Mouse (Mus musculus) midbrain, embryonic 10.5 days (tissue): ENCODE data around the gene Smoc1. TPM values are rescaled to one million over a fixed set of nuclear protein-coding genes. Genes with fewer than 3 reads are reported as not detected.
A peak's percentile ranks its signal among the peaks of the same experiment; 100 is the strongest.

ENCODE experiments used
- DNase-seq: peaks from one replicate; pipeline ENCODE4 v3.0.0-alpha.2; 2017; ENCODE audit warnings: low spot score
- H3K27ac ChIP-seq: fragments of 300-500 bp; sonication (generic); replicated peaks from 2 replicates; pipeline ENCODE4 v1.5.1; 2016; ENCODE audit warnings: mild to moderate bottlenecking
- H3K27me3 ChIP-seq: fragments of 300-500 bp; sonication (generic); 2 replicates; pipeline ENCODE4 v1.6.1; 2016; ENCODE audit warnings: low read depth, mild to moderate bottlenecking; ENCODE audit not compliant: poor library complexity, severe bottlenecking
- H3K36me3 ChIP-seq: fragments of 300-500 bp; sonication (generic); 2 replicates; pipeline ENCODE4 v1.6.1; 2016; ENCODE audit warnings: mild to moderate bottlenecking, moderate library complexity
- H3K4me1 ChIP-seq: fragments of 300-500 bp; sonication (generic); 2 replicates; pipeline ENCODE4 v1.6.1; 2016
- H3K4me3 ChIP-seq: fragments of 300-500 bp; sonication (generic); 2 replicates; pipeline ENCODE4 v1.5.1; 2016; ENCODE audit warnings: mild to moderate bottlenecking, moderate library complexity
- H3K9me3 ChIP-seq: fragments of 300-500 bp; sonication (generic); replicated peaks from 2 replicates; pipeline ENCODE4 v1.6.1; 2016; ENCODE audit warnings: mild to moderate bottlenecking
- WGBS: fragments of 180-500 bp; shearing (Covaris S2); methylation state at CpG from one replicate; pipeline ENCODE4 v1.1.7; 2016; 5-methylcytosine and 5-hydroxymethylcytosine counted together
- polyA plus RNA-seq: library from polyadenylated mRNA; unstranded; fragments of >200 nt; fragmentation: Nextera tagmentation; extraction: Ambion mirVana; gene quantifications from 2 replicates; pipeline ENCODE4 v1.2.1, GENCODE M21; 2016

Gene Smoc1
- polyA plus RNA-seq, 1 experiment from 2014 or later: 13.9 TPM

DNA sequence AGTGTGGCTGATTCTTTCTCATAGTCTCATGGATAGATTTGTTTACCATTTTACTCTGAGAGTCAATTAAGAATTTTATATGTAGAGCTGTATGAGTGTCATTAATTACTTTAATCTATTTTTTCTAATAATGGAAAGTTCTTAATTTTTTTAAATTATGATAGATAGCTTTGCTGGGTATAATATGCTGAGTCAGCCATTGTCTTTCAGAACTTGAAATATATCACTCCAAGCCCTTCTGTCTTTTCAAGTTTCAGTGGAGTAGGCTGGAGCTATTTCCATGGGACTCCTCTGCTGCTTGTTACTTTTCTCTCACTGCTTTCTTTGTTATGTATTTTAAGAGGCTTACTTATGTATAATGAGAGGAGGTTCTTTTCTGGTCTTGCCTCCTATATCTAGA, 93.7 kb downstream of the Smoc1 start:
- Histone ChIP-seq H3K27me3 (no peaks in the 10 kb centered on the region), H3K4me3 (no peak overlapping the region), H3K27ac (no peak overlapping the region), H3K9me3 (peaks cover 7% of the 10 kb centered on the region), H3K36me3 (no peaks in the 10 kb centered on the region), H3K4me1 (no peaks in the 10 kb centered on the region)
- no peak for DNase-seq

DNA sequence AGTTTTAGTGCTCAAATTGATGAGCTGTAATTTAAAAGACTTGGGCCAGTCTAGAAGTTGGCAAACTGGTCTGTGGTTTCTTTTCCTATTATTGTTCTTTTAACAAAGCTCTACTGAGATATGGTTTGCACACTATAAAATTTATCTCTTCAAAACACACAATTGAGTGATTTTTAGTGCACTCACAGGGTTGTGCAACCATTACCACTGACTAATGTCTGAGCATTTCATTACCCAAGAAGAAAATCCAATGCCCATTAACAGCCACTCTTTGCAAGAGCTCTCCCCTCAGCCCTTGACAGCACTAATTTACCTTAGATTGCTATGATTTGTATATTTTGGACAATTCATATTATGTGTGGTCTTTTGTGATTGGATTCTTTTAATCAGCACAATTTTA, 97.2 kb downstream of the Smoc1 start:
- no peaks in the 10 kb centered on the region for H3K36me3 ChIP-seq
- no peak overlapping the region for H3K27ac ChIP-seq
- H3K27me3 ChIP-seq: no peaks in the 10 kb centered on the region
- H3K9me3 ChIP-seq: peaks cover 7% of the 10 kb centered on the region
- DNase-seq: no peak
- H3K4me3 ChIP-seq: no peak overlapping the region
- no peaks in the 10 kb centered on the region for H3K4me1 ChIP-seq

DNA sequence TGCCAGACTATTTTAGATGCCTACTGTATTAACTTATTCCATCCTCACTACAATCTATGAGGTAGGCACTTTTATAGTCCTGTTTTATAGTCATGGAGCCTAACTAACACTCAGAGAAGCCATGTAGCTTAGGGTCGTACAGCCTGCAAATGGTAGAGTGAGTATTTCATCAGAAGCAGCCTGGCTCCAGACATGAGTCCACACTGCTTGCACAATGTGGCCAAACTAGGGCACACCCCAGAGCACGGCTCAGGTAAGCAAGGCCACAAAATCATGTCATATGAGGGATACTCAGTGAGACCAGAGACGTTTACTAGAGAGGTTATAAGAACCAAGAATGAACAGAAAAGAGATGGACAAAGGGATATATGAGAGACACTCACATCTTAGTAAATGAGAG, 100.2 kb downstream of the Smoc1 start:
- Histone ChIP-seq H3K4me3 (no peak overlapping the region), H3K4me1 (no peaks in the 10 kb centered on the region), H3K9me3 (no peaks in the 10 kb centered on the region), H3K27ac (no peak overlapping the region), H3K27me3 (no peaks in the 10 kb centered on the region), H3K36me3 (no peaks in the 10 kb centered on the region)
- DNase-seq: no peak
- WGBS: 87% methylated on average over 3 of the region's 3 CpGs

DNA sequence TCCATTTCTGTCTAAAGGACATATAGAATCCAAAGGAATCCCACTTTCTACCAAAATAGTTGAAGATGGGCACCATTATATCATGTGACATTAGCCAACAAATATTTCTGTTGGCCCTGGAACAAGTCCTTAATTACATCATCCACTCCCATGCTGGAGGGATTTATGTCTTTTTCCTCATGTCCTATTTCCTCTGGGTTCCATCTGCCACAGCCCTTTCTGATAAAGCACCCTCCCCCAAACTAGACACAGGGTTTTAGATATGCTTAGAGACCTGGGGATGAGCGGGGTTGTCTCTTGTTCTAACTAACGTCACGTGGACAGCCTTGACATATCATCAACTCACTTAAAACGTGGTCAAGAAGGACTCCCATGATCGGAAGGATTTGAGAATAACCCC, 102.1 kb downstream of the Smoc1 start:
- WGBS: 85% methylated on average over 5 of the region's 5 CpGs
- Histone ChIP-seq H3K27ac (no peak overlapping the region), H3K27me3 (no peaks in the 10 kb centered on the region)

DNA sequence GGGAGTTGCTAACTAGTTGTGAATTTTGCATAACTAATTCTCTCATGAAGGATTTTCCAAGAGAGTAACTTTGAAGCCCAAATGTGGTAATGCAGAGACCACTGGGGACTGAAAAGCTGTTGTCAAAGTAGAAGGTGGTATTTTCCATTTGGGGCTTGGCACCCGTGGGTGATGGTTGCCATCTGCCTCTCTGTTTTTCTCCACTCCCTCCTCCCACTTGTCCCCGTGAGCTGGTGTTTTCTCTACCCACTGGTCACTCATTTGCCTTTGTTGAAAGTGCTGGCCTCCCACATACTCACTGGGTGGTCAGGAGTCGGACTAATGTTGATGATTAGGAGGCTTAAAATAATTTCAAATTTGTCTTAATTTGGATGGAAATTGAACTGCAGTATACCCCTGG, 104.1 kb downstream of the Smoc1 start:
- no peak overlapping the region for H3K27ac ChIP-seq
- 55% methylated on average over 3 of the region's 3 CpGs for WGBS

More for the DNA sequence above, 102.1 kb downstream of the Smoc1 start:
- H3K36me3 ChIP-seq: no peaks in the 10 kb centered on the region
- H3K4me3 ChIP-seq: no peak overlapping the region
- no peak for DNase-seq
- peaks cover 13% of the 10 kb centered on the region for H3K4me1 ChIP-seq
- H3K9me3 ChIP-seq: no peaks in the 10 kb centered on the region

DNA sequence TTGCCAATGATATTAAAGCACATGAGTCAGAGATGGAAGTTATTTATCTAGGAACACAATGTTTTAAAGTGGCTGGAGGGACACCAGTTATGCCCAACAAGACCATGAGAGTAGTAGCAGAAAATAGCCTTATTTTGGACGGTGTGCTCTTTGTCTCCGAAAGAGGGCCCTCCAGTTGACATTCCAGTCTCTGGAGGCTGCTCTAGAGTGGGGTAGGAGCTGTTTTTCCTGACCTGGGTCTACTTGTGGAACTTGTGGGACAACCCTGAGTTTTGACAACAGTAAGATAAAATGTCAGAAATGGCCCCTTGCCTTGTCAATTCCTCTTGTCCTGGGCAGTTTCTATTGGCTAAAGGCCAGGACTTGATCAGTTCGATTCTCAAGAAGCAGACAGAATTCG, 104.5 kb downstream of the Smoc1 start:
- Histone ChIP-seq H3K9me3 (no peaks in the 10 kb centered on the region), H3K36me3 (peaks cover 4% of the 10 kb centered on the region; the same call in 1 of the 2 replicates), H3K4me3 (no peak overlapping the region), H3K27me3 (no peaks in the 10 kb centered on the region), H3K4me1 (peaks cover 18% of the 10 kb centered on the region), H3K27ac (no peak overlapping the region)
- WGBS: 79% methylated on average over 4 of the region's 4 CpGs
- DNase-seq: peak; percentile 6

More for the DNA sequence above, 104.1 kb downstream of the Smoc1 start:
- no peaks in the 10 kb centered on the region for H3K9me3 ChIP-seq
- peaks cover 18% of the 10 kb centered on the region for H3K4me1 ChIP-seq
- H3K27me3 ChIP-seq: no peaks in the 10 kb centered on the region
- peak; percentile 8 for DNase-seq
- peaks cover 1% of the 10 kb centered on the region; the same call in 1 of the 2 replicates for H3K36me3 ChIP-seq
- H3K4me3 ChIP-seq: no peak overlapping the region

DNA sequence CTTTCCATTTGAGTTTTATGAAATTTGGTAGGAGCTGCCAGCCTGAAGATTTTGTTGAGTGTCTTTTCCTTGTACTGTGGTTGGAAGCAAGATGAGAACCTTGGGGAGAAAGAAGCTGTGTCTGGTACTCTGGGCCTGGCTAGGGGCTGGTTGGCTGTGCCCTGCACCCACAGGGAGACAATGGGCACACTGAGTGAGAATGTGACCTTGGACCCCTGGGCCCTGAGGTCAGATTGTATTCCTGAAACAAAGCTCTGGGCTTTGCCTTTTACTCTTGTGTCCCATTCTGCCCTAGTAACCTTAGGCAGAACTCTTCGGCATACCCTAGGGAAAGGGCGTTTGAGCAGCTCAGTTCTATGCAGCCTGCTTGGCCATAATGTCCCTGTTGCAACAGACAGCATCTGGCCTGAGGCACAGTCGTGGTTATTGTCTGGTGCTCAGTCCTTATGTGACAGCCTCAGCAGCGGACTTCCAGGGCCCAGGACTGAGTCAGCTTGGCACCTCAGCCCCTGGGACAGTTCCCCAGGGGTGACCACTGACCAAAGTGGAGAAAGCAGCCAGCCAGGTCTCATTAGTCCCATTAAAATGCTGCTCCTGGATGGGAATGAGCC, 106.6 kb downstream of the Smoc1 start:
- peak overlapping the region; percentile 29 for H3K27ac ChIP-seq
- WGBS: 33% methylated on average over 4 of the region's 4 CpGs

DNA sequence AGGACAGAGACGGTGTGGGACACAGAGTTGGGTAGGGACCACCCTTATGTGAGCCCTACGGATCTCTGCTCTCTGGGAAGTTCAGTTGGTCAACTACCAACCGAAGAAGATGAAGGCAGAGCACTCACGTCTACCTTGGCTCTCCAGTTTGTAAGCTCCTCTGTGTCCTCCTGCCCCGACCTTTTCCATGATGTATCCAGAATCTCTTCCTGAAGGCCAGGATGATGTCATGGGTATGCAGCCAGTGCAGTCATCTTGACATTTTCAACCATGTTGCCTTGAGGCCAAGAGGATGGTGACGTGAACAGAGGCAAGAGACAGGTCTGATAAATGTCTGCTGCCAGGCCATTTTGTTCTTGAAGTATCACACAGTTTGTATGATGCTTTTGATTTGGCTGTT, 111.6 kb downstream of the Smoc1 start:
- Histone ChIP-seq H3K27me3 (peaks cover 44% of the 10 kb centered on the region), H3K36me3 (peaks cover 22% of the 10 kb centered on the region), H3K4me1 (peaks cover 28% of the 10 kb centered on the region), H3K4me3 (no peak overlapping the region), H3K9me3 (no peaks in the 10 kb centered on the region), H3K27ac (no peak overlapping the region)
- WGBS: 93% methylated on average over 6 of the region's 6 CpGs
- DNase-seq: peak; percentile 7

More for the DNA sequence above, 106.6 kb downstream of the Smoc1 start:
- peaks cover 12% of the 10 kb centered on the region; the same call in 1 of the 2 replicates for H3K36me3 ChIP-seq
- peak; percentile 14 for DNase-seq
- H3K9me3 ChIP-seq: no peaks in the 10 kb centered on the region
- peaks cover 2% of the 10 kb centered on the region for H3K27me3 ChIP-seq
- H3K4me1 ChIP-seq: peaks cover 18% of the 10 kb centered on the region
- H3K4me3 ChIP-seq: no peak overlapping the region

DNA sequence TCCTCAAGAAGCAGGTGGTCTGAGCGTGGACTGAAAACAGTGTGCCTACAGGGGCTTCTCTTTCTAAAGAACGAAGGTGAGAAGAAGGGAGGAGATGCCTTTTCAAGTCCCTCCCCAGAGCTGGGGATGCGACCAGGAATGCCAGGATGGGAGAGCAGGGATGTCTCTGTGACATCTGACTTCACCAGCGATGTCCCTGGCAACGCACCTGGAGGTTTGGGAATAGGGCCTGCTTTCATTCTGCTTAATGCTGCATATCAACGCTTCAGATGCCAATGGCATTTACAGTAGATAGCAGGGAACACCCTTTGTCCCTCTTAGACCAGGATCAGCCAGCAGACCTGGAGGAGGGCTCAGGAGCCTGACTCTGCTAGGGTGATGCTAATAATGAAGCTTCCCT, 112.9 kb downstream of the Smoc1 start:
- WGBS: 91% methylated on average over 6 of the region's 6 CpGs
- peaks cover 25% of the 10 kb centered on the region for H3K4me1 ChIP-seq
- H3K27ac ChIP-seq: no peak overlapping the region
- peaks cover 22% of the 10 kb centered on the region for H3K36me3 ChIP-seq
- H3K4me3 ChIP-seq: no peak overlapping the region
- DNase-seq: peak; percentile 8
- no peaks in the 10 kb centered on the region for H3K9me3 ChIP-seq
- peaks cover 57% of the 10 kb centered on the region for H3K27me3 ChIP-seq

DNA sequence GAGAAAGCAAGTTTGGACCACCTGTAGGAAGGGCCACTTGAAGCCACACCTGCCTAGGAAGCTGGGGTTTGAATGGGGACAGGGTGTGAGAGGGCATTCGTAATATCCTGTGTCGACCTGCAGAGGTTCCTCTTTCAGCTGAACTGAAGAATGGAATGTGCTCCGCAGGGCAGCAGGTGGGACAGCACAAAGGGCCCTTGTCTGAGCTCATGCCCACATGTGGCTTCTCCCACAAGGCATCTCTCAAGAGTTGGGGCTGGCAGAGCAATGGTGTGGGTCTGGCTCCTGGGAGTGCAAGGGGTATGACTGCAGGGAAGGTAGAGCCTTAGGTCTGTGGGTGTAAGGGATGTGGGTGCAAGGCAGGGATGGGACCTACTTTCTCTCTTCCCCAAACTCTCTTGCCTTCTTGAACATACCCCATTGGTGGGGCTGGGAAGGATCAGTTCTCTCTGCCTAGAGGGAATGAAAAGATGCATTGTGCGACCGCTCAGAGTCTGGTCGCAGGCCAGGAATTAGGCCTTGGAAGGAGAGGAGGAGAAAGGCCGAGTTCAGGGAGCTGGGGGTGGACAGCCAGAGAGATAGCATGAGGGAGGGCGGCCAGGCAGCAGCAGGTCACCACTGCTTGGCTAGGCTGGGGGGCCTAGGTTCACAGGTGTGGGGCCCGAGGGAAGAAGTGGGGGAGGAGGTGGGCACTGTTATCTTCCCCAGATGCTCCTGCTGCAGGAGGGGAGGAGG, 114.2 kb downstream of the Smoc1 start:
- H3K36me3 ChIP-seq: peaks cover 20% of the 10 kb centered on the region
- 42% methylated on average over 9 of the region's 9 CpGs for WGBS
- peak; percentile 11 for DNase-seq
- peaks cover 37% of the 10 kb centered on the region for H3K4me1 ChIP-seq
- no peaks in the 10 kb centered on the region for H3K9me3 ChIP-seq
- H3K27me3 ChIP-seq: peaks cover 70% of the 10 kb centered on the region
- no peak overlapping the region for H3K4me3 ChIP-seq
- H3K27ac ChIP-seq: peak overlapping the region; percentile 33

DNA sequence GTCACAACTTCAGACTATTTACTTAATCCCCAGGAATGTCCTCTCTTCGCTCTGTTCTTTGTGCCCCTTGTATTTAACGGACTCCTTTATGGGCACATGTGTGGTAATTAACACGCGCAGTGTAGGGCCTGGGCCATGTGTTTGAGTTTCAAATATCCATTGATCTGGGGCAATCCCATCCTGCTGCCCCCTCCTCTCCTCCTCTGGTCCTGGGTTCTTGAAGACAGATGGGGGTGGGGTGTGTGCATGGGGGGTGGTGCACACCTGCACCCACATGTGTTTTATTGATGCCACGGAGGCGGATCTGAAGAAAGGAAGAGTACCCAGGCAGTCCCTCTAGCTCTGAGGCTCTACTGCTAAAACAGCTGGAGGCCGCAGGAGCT, 114.7 kb downstream of the Smoc1 start:
- peak; percentile 12 for DNase-seq
- Histone ChIP-seq H3K4me1 (peaks cover 42% of the 10 kb centered on the region), H3K27ac (peak overlapping the region; percentile 35; the same call in 1 of the 2 replicates), H3K36me3 (peaks cover 18% of the 10 kb centered on the region), H3K27me3 (peaks cover 72% of the 10 kb centered on the region), H3K9me3 (no peaks in the 10 kb centered on the region), H3K4me3 (no peak overlapping the region)
- WGBS: 38% methylated on average over 7 of the region's 7 CpGs

DNA sequence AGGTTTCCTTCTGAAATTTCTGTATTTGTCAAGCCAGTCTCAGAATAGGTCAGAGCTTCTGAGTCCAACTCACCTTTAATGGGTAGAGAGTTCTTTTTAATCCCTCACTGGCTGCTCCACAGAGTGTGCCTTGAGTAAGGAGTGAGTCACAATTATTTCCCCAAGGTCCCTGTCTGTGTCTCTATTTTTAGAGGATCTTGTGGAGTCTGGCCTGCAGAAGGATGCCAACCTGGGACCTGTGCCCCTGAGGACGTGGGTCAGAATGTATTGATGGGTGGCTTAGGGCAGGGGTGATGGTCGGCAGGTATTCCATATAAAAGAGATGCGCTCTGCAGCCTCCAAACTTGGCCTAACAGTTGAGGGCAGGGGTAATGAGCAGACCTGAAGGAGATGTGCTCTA, 115.6 kb downstream of the Smoc1 start:
- no peaks in the 10 kb centered on the region for H3K9me3 ChIP-seq
- H3K27me3 ChIP-seq: peaks cover 72% of the 10 kb centered on the region
- 93% methylated on average over 3 of the region's 3 CpGs for WGBS
- peaks cover 52% of the 10 kb centered on the region for H3K4me1 ChIP-seq
- peak; percentile 12 for DNase-seq
- H3K27ac ChIP-seq: no peak overlapping the region
- peaks cover 14% of the 10 kb centered on the region for H3K36me3 ChIP-seq
- no peak overlapping the region for H3K4me3 ChIP-seq

DNA sequence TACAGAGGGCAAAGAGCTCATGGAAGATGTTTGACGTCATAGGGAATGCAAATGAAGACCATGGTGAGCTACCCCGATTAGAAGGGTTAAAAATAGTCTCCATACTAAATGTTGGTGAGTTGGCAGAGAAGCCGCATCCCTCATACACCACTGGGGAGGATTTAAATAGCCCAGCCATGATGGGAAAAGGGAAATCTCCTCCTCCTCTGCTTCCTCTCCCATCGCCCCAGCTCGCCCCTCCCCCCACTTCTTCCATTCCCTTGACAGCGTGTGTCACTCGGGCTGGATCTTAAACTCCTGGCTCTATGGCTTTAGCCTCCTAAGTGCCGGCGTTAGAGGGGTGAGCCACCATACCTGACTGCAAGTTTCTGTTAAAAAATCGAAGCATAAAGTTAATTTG, 117.6 kb downstream of the Smoc1 start:
- Histone ChIP-seq H3K27me3 (peaks cover 88% of the 10 kb centered on the region), H3K4me3 (no peak overlapping the region), H3K4me1 (peaks cover 54% of the 10 kb centered on the region), H3K27ac (no peak overlapping the region), H3K9me3 (no peaks in the 10 kb centered on the region), H3K36me3 (peaks cover 3% of the 10 kb centered on the region; the same call in 1 of the 2 replicates)
- peak; percentile 28 for DNase-seq
- WGBS: 47% methylated on average over 10 of the region's 10 CpGs
